Mouse (Mus musculus) thymus, adult 2 months (tissue): ENCODE measurements around the gene Hpca. TPM values are rescaled to one million over a fixed set of nuclear protein-coding genes. Genes with fewer than 3 reads are reported as not detected.

Experiments
- DNase-seq: peaks from one replicate; pipeline ENCODE4 v3.0.0; 2021
- H3K27ac ChIP-seq: fragments of 200-500 bp; 2 replicates; pipeline ENCODE4 v1.5.1; 2012; ENCODE audit warnings: low read length, control low read depth; ENCODE audit not compliant: control insufficient read depth, insufficient read depth
- H3K27me3 ChIP-seq: fragments of 200-500 bp; 2 replicates; pipeline ENCODE4 v1.6.1; 2012; ENCODE audit warnings: mild to moderate bottlenecking, low read length, moderate library complexity, mixed read lengths; ENCODE audit not compliant: control insufficient read depth, insufficient read depth
- H3K36me3 ChIP-seq: fragments of 200-500 bp; 2 replicates; pipeline ENCODE4 v1.6.1; 2012; ENCODE audit warnings: mild to moderate bottlenecking, low read length, moderate library complexity; ENCODE audit not compliant: control insufficient read depth, insufficient read depth
- H3K4me1 ChIP-seq: fragments of 200-500 bp; replicated peaks from 2 replicates; pipeline ENCODE4 v1.6.1; 2012; ENCODE audit warnings: low read length; ENCODE audit not compliant: control insufficient read depth, insufficient read depth
- H3K4me3 ChIP-seq: fragments of 200-500 bp; 2 replicates; pipeline ENCODE4 v1.5.1; 2012; ENCODE audit warnings: mild to moderate bottlenecking, low read length, control low read depth, moderate library complexity; ENCODE audit not compliant: control insufficient read depth, insufficient read depth
- CTCF ChIP-seq: fragments of 200-500 bp; IDR thresholded peaks from 2 replicates; pipeline ENCODE4 v1.5.1; 2012; ENCODE audit warnings: mild to moderate bottlenecking, control low read depth, low read length, moderate library complexity, borderline replicate concordance; ENCODE audit not compliant: control insufficient read depth, poor library complexity, insufficient read depth; ENCODE audit errors: extremely low read depth
- POLR2A ChIP-seq: fragments of 200-500 bp; IDR thresholded peaks from 2 replicates; pipeline ENCODE4 v1.6.1; 2012; ENCODE audit warnings: mild to moderate bottlenecking, low read length, control low read depth, moderate library complexity; ENCODE audit not compliant: control insufficient read depth, poor library complexity, insufficient read depth; ENCODE audit errors: extremely low read depth
- WGBS: fragments of 180-500 bp; shearing (Covaris S2); methylation state at CpG from one replicate; pipeline ENCODE4 v1.1.7; 2018; 5-methylcytosine and 5-hydroxymethylcytosine counted together
- polyA plus RNA-seq: library from polyadenylated mRNA; depleted of rRNA; stranded (reverse); fragments of >200 nt; gene quantifications from 2 replicates; pipeline ENCODE4 v1.2.3, GENCODE M21; 2012

Gene Hpca
- polyA plus RNA-seq, 1 experiment = 1.0 TPM

DNA sequence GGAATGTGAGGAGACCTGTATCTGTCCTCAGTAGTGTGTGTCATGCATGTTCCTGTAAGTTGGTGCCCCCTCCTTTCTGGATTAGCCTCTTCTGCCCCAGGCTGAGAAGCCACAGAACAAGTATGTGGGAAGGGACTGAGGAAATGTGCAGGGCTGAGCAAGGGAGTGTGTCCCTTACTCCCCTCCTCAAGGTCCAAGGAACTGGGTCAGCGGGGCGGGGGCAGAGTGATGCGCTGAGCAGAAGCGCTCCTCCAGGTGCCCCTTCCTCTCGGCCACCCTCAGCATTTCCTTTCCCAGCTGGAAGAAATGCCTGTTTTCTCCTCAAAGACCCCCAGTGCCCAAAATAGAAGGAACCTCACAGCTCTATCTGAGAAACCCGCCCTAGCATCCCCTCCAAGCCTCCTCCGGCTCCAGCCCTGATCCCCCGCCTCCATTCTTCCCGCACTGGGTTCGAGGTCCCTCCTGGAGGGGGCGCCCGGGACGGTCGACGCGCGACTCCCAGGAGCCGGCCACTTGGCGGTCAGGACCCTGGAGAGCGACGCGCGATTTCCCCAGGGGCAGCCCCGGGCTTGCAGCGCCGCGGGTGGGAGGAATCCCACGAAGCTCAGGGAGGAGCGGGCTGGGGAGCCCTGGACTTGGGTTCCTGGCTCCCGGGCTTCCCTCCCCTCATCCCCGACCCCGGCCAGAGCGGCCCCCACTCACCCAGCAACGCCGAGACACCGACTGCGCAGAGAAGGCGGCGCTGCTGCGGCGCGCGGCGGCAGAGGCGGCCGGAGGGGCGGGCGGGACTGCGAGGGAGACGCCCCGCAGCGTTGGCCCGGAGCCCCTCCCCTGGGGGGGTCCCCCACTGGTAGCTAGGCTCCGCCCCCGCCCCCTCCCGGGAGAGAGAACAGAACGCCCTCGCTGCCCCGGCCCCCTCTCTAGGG lies 1.1 kb downstream of the Hpca start:
- no peak for TF ChIP-seq POLR2A
- TF ChIP-seq CTCF = 0 out of 2 replicates have a peak, but pooled peaks have one; percentile 18
- Histone ChIP-seq H3K27ac (no peak overlapping the region), H3K27me3 (no peaks in the 10 kb centered on the region; the same call in 1 of the 2 replicates), H3K4me3 (no peak overlapping the region), H3K4me1 (peaks cover 2% of the 10 kb centered on the region; the same call in 1 of the 2 replicates), H3K36me3 (no peaks in the 10 kb centered on the region)
- DNase-seq = peak; percentile 73
- 2% methylated on average over 54 of the region's 59 CpGs for WGBS

DNA sequence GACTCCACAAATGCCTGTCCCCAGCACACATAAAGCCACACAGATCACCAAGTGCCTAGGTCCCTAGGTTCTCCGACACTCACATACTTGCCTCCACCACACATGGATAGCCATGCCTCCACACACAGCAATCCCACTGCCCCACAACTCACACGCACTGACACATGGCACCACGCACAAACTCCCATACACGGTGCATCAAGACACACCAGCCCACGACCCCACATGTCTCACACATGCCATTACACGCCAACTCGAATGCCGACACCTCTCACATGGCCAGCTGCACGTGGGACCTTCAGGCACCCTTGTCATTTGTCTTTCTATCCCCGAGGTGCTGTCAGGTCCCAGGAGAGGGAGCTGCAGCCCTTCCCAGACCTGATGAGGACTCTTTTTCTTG lies 2.1 kb downstream of the Hpca start:
- Histone ChIP-seq H3K27ac (no peak overlapping the region), H3K36me3 (no peaks in the 10 kb centered on the region), H3K4me3 (no peak overlapping the region), H3K27me3 (no peaks in the 10 kb centered on the region; the same call in 1 of the 2 replicates), H3K4me1 (no peaks in the 10 kb centered on the region)
- TF ChIP-seq CTCF (no peak), POLR2A (no peak)
- no peak for DNase-seq
- WGBS = 82% methylated on average over 10 of the region's 10 CpGs

DNA sequence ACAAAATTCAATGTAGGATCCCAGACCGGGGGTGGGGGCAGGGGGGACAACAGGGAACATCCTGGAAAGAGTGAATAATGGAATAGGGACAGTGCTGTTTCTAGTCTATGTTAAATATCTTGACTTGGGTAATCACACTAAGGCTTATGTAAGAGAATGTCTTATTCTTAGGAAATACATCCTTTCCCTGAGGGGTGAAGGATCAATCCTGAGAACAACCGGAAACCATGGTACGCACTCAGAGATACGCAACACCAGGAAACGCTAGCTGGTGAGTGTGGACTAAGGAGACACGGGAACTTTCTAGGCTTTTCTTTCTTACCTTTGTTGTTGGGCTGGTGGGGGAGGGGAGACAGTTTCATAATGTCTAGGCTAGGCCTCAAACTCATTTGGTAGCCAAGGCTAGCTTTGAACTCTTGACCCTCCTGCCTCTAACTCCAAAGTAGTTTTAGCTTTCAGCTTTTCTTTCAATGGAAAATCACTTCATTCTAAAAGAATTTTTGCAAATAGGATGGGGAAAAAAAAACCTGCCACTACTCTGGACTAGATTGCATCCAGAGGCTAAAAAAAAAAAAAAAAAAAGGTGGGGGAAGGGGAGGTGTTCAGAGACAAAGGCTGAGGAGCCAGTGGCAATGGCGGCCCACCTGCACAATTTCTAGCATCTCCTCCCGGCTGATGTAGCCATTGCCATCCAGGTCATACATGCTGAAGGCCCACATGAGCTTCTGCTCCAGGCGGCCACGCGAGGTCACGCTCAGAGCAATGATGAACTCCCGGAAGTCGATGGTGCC lies 3.9 kb downstream of the Hpca start:
- H3K4me1 ChIP-seq = peaks cover 5% of the 10 kb centered on the region; the same call in 1 of the 2 replicates
- H3K4me3 ChIP-seq = no peak overlapping the region
- TF ChIP-seq CTCF = no peak
- TF ChIP-seq POLR2A = no peak
- no peak overlapping the region for H3K27ac ChIP-seq
- H3K36me3 ChIP-seq = no peaks in the 10 kb centered on the region
- 90% methylated on average over 14 of the region's 14 CpGs for WGBS
- no peak for DNase-seq
- H3K27me3 ChIP-seq = no peaks in the 10 kb centered on the region; the same call in 1 of the 2 replicates

DNA sequence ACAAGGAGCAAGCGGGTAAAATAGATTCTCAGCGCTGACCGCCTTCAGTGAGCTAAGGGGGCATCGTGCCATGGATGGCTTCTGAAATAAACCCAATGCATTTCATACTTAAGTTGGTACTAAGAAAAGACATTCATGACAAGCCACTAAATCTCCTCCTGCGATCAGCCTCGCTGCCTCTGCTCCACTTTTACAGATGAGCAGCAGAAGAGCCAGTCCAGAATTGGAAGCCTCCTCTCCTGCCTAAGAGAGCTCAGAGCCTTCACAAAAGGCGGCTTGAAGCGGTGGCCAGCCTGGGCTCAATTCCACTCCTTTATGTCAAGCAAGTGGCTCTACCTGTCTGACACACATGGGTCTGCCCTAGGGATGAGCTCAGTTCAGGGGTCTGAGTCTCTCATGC lies 5.1 kb downstream of the Hpca start:
- peaks cover 5% of the 10 kb centered on the region; the same call in 1 of the 2 replicates for H3K4me1 ChIP-seq
- H3K4me3 ChIP-seq = no peak overlapping the region
- DNase-seq = no peak
- WGBS = 94% methylated on average over 8 of the region's 8 CpGs
- no peak overlapping the region for H3K27ac ChIP-seq
- H3K36me3 ChIP-seq = no peaks in the 10 kb centered on the region
- TF ChIP-seq POLR2A (no peak), CTCF (no peak)
- no peaks in the 10 kb centered on the region; the same call in 1 of the 2 replicates for H3K27me3 ChIP-seq

DNA sequence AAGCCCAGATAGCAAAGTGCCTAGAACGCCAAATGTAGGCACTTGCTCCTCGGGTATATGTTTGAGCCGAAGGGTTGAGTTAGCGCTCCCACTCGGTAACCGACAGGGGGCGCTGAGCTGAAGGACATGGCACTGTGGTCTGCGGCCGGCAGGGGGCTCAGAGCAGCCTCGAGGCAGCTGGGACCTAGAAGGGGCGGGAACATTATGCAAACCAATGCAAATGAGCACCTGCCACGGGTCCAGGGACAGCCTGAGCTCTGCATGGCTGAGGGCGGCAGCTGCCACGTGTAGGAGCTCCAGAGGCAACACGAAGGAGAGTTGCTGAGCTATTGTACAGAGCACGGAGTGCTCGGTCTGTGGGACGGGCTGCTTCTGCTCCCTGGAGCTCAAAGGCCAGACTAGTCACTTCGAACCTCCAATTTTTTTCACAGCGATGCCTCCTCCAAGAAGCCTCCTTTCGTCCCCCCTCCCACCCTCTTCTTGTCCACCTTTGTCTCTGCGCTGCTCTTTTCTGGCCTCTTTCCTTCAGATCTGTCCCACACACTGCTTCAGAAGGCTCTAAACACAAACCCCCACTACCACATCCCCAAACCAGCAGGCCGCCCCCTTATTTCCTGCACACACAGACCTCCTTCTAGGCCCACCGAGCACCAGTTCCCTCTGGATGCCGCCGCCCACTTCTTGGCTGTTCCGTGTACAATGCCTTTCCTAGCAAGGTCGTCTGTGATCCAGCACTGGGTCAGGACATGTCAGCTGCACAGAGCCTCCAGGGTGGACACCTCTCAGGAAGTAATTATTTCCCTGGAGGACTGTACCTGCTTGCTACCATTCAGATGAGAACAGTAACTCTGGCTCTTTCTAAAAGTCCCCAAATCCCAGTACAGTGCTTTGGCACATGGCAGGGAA lies 8.5 kb downstream of the Hpca start:
- 29% methylated on average over 28 of the region's 28 CpGs for whole genome bisulfite sequencing
- Histone ChIP-seq H3K27me3 (no peaks in the 10 kb centered on the region; the same call in 1 of the 2 replicates), H3K4me3 (no peak overlapping the region), H3K4me1 (peaks cover 5% of the 10 kb centered on the region; the same call in 1 of the 2 replicates), H3K36me3 (no peaks in the 10 kb centered on the region), H3K27ac (no peak overlapping the region)
- peak; percentile 41 for DNase-seq
- TF ChIP-seq POLR2A = no peak
- peak; percentile 76 for TF ChIP-seq CTCF
